Mouse (Mus musculus) forebrain, embryonic 15.5 days (tissue): ENCODE measurements around the gene Rnf126. TPM values are rescaled to one million over a fixed set of nuclear protein-coding genes. Genes with fewer than 3 reads are reported as not detected.
A peak's percentile ranks its signal among the peaks of the same experiment; 100 is the strongest.

ENCODE experiments used
- ATAC-seq: fragments of 200-750 bp; cut with Nextera tagmentation; replicated peaks from 2 replicates; pipeline ENCODE4 v1.8.0; 2017; ENCODE audit warnings: mild to moderate bottlenecking, moderate TSS enrichment, moderate library complexity
- H3K27ac ChIP-seq: fragments of 300-500 bp; sonication (generic); replicated peaks from 2 replicates; pipeline ENCODE4 v1.5.1; 2015; ENCODE audit warnings: mild to moderate bottlenecking, inconsistent platforms
- H3K27me3 ChIP-seq: fragments of 300-500 bp; sonication (generic); 2 replicates; pipeline ENCODE4 v1.6.1; 2015; ENCODE audit warnings: inconsistent platforms
- H3K36me3 ChIP-seq: fragments of 300-500 bp; sonication (generic); 2 replicates; pipeline ENCODE4 v1.6.1; 2015; ENCODE audit warnings: mild to moderate bottlenecking, inconsistent platforms
- H3K4me1 ChIP-seq: fragments of 300-500 bp; sonication (generic); 2 replicates; pipeline ENCODE4 v1.6.1; 2015; ENCODE audit warnings: inconsistent platforms
- H3K4me2 ChIP-seq: fragments of 300-500 bp; sonication (generic); replicated peaks from 2 replicates; pipeline ENCODE4 v1.6.1; 2015; ENCODE audit warnings: mild to moderate bottlenecking, inconsistent platforms
- H3K4me3 ChIP-seq: fragments of 300-500 bp; sonication (generic); 2 replicates; pipeline ENCODE4 v1.5.1; 2015; ENCODE audit warnings: mild to moderate bottlenecking, inconsistent platforms
- H3K9ac ChIP-seq: fragments of 300-500 bp; sonication (generic); replicated peaks from 2 replicates; pipeline ENCODE4 v1.6.1; 2015; ENCODE audit warnings: mild to moderate bottlenecking, inconsistent platforms
- H3K9me3 ChIP-seq: fragments of 300-500 bp; sonication (generic); 2 replicates; pipeline ENCODE4 v1.6.1; 2016; ENCODE audit warnings: inconsistent platforms
- WGBS: fragments of 180-500 bp; shearing (Covaris S2); methylation state at CpG from one replicate; pipeline ENCODE4 v1.1.7; 2015; ENCODE audit warnings: mixed read lengths; 5-methylcytosine and 5-hydroxymethylcytosine counted together
- polyA plus RNA-seq: library from polyadenylated mRNA; unstranded; fragments of >200 nt; fragmentation: Nextera tagmentation; extraction: Ambion mirVana; gene quantifications from 2 replicates; pipeline ENCODE4 v1.2.1, GENCODE M21; 2015

The Rnf126 gene
- polyA plus RNA-seq, 1 experiment from 2014 or later, result 94.9 TPM

DNA sequence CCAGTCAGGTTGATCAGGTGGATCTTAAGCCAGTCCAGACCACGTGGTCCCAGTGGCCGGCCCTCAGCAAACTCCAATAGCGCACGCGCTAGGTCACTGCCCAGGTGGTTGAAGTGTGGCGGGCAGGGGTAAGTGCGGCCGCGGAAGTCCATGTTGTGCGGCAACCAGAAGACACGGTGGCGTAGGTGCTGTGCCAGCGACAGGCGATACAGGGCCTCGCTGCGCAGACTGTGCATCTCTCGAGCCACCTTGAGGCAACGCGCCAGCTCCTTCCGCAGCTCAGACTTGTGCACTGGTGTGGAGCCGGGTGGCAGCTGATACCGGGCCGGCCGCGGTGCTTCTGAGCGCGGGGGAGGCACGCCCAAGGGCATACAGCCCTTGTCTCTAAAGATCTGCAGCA lies 27.5 kb downstream of the Rnf126 start:
- H3K4me1 ChIP-seq, result no peaks in the 10 kb centered on the region
- H3K27ac ChIP-seq, result no peak overlapping the region
- H3K27me3 ChIP-seq, result no peaks in the 10 kb centered on the region
- no peak overlapping the region for H3K9ac ChIP-seq
- peaks cover 8% of the 10 kb centered on the region for H3K9me3 ChIP-seq
- H3K36me3 ChIP-seq, result peaks cover 86% of the 10 kb centered on the region
- H3K4me3 ChIP-seq, result no peak overlapping the region
- no peak overlapping the region for H3K4me2 ChIP-seq
- ATAC-seq, result no peak
- 96% methylated on average over 28 of the region's 28 CpGs for WGBS

DNA sequence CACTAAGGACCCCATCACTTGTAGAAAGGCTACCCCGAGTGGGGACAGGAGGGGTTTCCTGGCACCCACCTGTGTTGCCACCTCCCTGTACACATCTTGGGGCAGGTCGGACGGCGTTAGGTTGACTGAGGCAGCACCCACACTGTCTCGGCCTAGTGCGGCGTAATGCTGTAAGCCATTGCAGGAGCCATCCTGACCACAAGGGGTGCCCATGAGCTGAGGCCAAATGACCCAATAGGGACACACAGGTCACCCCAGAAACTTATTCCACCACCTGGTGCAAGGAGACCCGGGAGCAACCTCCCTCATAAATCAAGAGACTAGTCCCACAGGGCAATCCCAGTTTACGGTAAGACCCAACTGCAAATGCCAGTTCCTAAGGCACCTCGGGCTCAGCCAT lies 28.5 kb downstream of the Rnf126 start:
- Histone ChIP-seq H3K4me3 (no peak overlapping the region), H3K36me3 (peaks cover 83% of the 10 kb centered on the region), H3K27me3 (no peaks in the 10 kb centered on the region), H3K27ac (no peak overlapping the region), H3K9me3 (peaks cover 8% of the 10 kb centered on the region), H3K4me1 (no peaks in the 10 kb centered on the region), H3K9ac (no peak overlapping the region), H3K4me2 (no peak overlapping the region)
- ATAC-seq, result no peak
- WGBS, result 86% methylated on average over 10 of the region's 10 CpGs

DNA sequence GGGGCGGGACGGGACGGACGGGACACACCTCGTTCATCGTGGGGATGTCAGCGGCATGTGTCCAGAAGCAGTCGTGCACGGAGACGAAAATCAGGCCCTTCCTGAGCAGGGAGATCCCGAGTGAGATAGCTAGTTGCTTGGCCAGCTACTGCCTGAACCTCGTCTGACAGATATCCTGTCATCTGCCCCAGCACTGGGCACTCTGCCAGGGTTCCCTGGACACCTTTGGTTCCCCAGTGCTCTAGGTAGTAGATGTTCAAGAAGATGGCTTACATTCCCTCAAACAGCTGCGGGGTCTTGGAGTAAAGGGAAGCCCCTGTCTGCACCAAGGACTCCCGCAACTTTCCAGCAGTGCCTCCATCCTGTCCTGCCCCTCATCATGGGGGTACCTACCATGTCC lies 30.0 kb downstream of the Rnf126 start:
- WGBS, result 90% methylated on average over 12 of the region's 14 CpGs
- Histone ChIP-seq H3K36me3 (peaks cover 79% of the 10 kb centered on the region), H3K4me3 (no peak overlapping the region), H3K27me3 (no peaks in the 10 kb centered on the region), H3K9me3 (peaks cover 8% of the 10 kb centered on the region), H3K27ac (no peak overlapping the region), H3K4me2 (no peak overlapping the region), H3K9ac (no peak overlapping the region), H3K4me1 (no peaks in the 10 kb centered on the region)
- ATAC-seq, result no peak

DNA sequence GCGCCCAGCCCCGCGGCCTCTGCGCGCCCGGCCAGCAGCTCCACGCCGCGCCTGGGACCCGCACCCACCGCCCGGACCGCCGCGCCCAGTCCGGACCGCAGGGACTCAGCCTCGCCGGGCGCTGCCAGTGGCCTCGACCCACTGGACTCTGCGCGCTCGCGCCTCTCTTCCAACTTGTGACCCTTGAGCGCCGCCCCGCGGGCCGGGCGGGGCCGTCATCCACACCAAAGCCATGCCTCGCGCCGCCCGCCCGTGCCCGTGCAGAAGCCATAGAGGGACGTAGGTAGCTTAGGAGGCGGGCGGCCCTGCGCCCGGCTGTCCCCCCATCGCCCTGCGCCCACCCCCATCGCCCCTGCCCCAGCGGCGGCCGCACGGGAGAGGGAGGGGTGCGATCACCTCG lies 31.4 kb downstream of the Rnf126 start:
- no peak overlapping the region for H3K9ac ChIP-seq
- H3K27me3 ChIP-seq, result no peaks in the 10 kb centered on the region
- H3K9me3 ChIP-seq, result peaks cover 8% of the 10 kb centered on the region
- H3K36me3 ChIP-seq, result peaks cover 69% of the 10 kb centered on the region
- no peak overlapping the region for H3K4me3 ChIP-seq
- no peak overlapping the region for H3K4me2 ChIP-seq
- WGBS, result 29% methylated on average over 44 of the region's 52 CpGs
- ATAC-seq, result no peak
- H3K4me1 ChIP-seq, result no peaks in the 10 kb centered on the region
- no peak overlapping the region for H3K27ac ChIP-seq

DNA sequence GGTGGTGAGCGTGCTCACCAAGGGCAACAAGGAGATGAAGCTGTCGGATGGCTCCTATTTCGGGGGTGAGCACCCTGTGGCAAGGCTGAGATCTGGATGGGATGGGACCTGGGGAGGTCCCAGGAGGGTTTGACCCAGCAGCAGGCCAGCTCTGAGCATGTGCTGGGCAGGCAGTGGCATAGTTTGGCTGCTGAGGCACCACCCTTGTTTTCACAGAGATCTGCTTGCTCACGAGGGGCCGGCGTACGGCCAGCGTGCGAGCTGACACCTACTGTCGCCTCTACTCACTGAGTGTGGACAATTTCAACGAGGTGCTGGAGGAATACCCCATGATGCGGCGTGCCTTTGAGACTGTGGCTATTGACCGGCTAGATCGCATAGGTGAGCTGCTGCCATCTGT lies 32.9 kb downstream of the Rnf126 start:
- H3K36me3 ChIP-seq, result peaks cover 54% of the 10 kb centered on the region
- H3K27me3 ChIP-seq, result no peaks in the 10 kb centered on the region
- no peaks in the 10 kb centered on the region for H3K4me1 ChIP-seq
- H3K4me2 ChIP-seq, result no peak overlapping the region
- H3K9me3 ChIP-seq, result peaks cover 4% of the 10 kb centered on the region; the same call in 1 of the 2 replicates
- H3K4me3 ChIP-seq, result no peak overlapping the region
- H3K27ac ChIP-seq, result no peak overlapping the region
- 94% methylated on average over 15 of the region's 15 CpGs for whole genome bisulfite sequencing
- H3K9ac ChIP-seq, result no peak overlapping the region
- no peak for ATAC-seq

DNA sequence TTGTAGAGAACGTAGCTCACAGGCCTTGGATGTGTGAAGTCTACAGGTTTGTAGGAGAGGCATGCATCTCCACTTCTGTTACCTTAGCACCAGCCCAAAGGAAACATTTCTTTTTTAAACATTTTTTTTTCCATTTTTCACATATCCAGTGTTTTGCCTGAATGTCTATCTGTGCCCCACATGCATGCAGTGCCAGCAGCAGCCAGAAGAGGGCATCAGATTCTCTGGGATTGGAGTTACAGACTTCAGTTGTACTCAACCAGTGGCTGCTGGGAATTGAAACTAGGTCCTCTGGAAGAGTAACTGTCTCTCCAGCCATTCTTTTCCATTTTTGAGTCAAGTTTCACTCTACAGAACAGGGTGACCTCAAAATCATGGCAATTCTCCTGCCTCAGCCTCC lies 34.3 kb downstream of the Rnf126 start:
- Histone ChIP-seq H3K4me1 (no peaks in the 10 kb centered on the region), H3K27me3 (no peaks in the 10 kb centered on the region), H3K9ac (no peak overlapping the region), H3K9me3 (no peaks in the 10 kb centered on the region), H3K27ac (no peak overlapping the region), H3K36me3 (peaks cover 40% of the 10 kb centered on the region), H3K4me2 (no peak overlapping the region), H3K4me3 (no peak overlapping the region)
- no peak for ATAC-seq
- WGBS, result 100% methylated on average over 1 of the region's 1 CpGs

- Histone ChIP-seq H3K27ac (no peak overlapping the region), H3K4me2 (no peak overlapping the region), H3K9ac (no peak overlapping the region), H3K9me3 (no peaks in the 10 kb centered on the region), H3K36me3 (peaks cover 16% of the 10 kb centered on the region; the same call in 1 of the 2 replicates), H3K4me1 (no peaks in the 10 kb centered on the region), H3K4me3 (no peak overlapping the region), H3K27me3 (no peaks in the 10 kb centered on the region)
- 81% methylated on average over 13 of the region's 13 CpGs for WGBS
- ATAC-seq, result peak; percentile 18; the same call in 1 of the 2 replicates
Observed at GRCm38 (mm10) chr10:79729357-79729965, 37.3 kb downstream of the Rnf126 start.

- Histone ChIP-seq H3K9me3 (no peaks in the 10 kb centered on the region), H3K9ac (no peak overlapping the region), H3K36me3 (peaks cover 11% of the 10 kb centered on the region; the same call in 1 of the 2 replicates), H3K4me2 (no peak overlapping the region), H3K27me3 (no peaks in the 10 kb centered on the region), H3K4me1 (no peaks in the 10 kb centered on the region), H3K27ac (no peak overlapping the region), H3K4me3 (no peak overlapping the region)
- no peak for ATAC-seq
- WGBS, result 75% methylated on average over 28 of the region's 28 CpGs
Observed at GRCm38 (mm10) chr10:79728323-79729249, 38.2 kb downstream of the Rnf126 start.

DNA sequence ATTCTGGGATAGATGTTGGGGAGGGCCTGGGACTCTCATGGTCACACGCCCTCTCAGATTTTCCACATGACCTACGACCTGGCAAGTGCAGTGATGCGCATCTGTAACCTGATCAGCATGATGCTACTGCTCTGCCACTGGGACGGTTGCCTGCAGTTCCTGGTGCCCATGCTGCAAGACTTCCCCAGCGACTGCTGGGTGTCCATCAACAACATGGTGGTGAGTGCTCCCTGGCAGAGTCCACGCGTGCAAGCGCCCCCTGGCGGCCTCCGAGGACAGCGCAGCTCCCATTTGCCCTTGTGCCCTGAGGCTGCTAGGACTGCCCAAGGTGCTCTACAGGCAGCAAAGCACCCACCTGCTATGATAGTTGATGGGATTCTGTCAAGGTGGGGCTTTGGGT lies 40.7 kb downstream of the Rnf126 start:
- Histone ChIP-seq H3K27me3 (no peaks in the 10 kb centered on the region), H3K4me1 (no peaks in the 10 kb centered on the region), H3K36me3 (no peaks in the 10 kb centered on the region), H3K4me3 (no peak overlapping the region), H3K9ac (no peak overlapping the region), H3K27ac (no peak overlapping the region), H3K4me2 (no peak overlapping the region), H3K9me3 (no peaks in the 10 kb centered on the region)
- ATAC-seq, result no peak
- 37% methylated on average over 11 of the region's 11 CpGs for WGBS

GRCm38 (mm10) chr10:79723692-79724091 lies 43.1 kb downstream of the Rnf126 start:
- no peak overlapping the region for H3K4me2 ChIP-seq
- no peak overlapping the region for H3K9ac ChIP-seq
- WGBS, result 89% methylated on average over 7 of the region's 7 CpGs
- H3K27me3 ChIP-seq, result peaks cover 6% of the 10 kb centered on the region; the same call in 1 of the 2 replicates
- no peaks in the 10 kb centered on the region for H3K9me3 ChIP-seq
- H3K36me3 ChIP-seq, result no peaks in the 10 kb centered on the region
- H3K4me3 ChIP-seq, result no peak overlapping the region
- H3K27ac ChIP-seq, result no peak overlapping the region
- ATAC-seq, result no peak
- no peaks in the 10 kb centered on the region for H3K4me1 ChIP-seq

GRCm38 (mm10) chr10:79723047-79723446 lies 43.7 kb downstream of the Rnf126 start:
- Histone ChIP-seq H3K4me1 (no peaks in the 10 kb centered on the region; the same call in 1 of the 2 replicates), H3K27me3 (peaks cover 12% of the 10 kb centered on the region), H3K27ac (no peak overlapping the region), H3K9me3 (no peaks in the 10 kb centered on the region), H3K4me2 (no peak overlapping the region), H3K4me3 (no peak overlapping the region), H3K9ac (no peak overlapping the region), H3K36me3 (no peaks in the 10 kb centered on the region)
- WGBS, result 52% methylated on average over 6 of the region's 6 CpGs
- no peak for ATAC-seq

DNA sequence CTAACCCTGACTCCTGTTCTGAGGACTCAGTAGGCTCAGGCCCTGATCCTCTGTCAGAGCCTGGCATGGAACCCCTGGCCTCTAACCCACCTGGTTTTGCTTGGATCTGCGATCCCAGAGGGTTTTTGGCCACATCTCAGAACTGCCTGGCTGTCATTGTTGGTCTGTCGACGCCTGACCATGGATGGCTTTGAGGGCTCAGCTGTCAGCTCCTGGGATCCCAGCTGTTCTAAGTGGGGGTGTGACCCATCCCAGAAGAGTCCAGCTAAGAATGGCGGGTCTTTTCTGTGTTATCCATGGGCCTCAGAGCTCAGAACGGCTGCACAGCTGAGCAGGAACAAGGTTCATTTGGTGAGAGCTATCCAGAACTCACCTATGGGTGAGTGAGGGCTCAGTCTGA lies 45.7 kb downstream of the Rnf126 start:
- Histone ChIP-seq H3K9ac (no peak overlapping the region), H3K4me2 (no peak overlapping the region), H3K27me3 (peaks cover 27% of the 10 kb centered on the region), H3K27ac (no peak overlapping the region), H3K4me3 (no peak overlapping the region), H3K36me3 (no peaks in the 10 kb centered on the region), H3K4me1 (peaks cover 16% of the 10 kb centered on the region), H3K9me3 (no peaks in the 10 kb centered on the region)
- ATAC-seq, result no peak
- WGBS, result 71% methylated on average over 5 of the region's 5 CpGs
